Mouse (Mus musculus) ES-Bruce4 (cell line): Measurements from ENCODE around the gene Cyp24a1. TPM values are rescaled to one million over a fixed set of nuclear protein-coding genes. Genes with fewer than 3 reads are reported as not detected.

Experiments used
- H3K27ac ChIP-seq: 2 replicates; pipeline ENCODE4 v1.5.1; 2012; ENCODE audit warnings: low read length, inconsistent platforms; ENCODE audit not compliant: insufficient read depth
- H3K27me3 ChIP-seq: 2 replicates; pipeline ENCODE4 v1.6.1; 2012; ENCODE audit warnings: mild to moderate bottlenecking, low read length, inconsistent platforms; ENCODE audit not compliant: control insufficient read depth, poor library complexity, insufficient read depth, severe bottlenecking
- H3K36me3 ChIP-seq: 2 replicates; pipeline ENCODE4 v1.6.1; 2012; ENCODE audit warnings: inconsistent platforms, mild to moderate bottlenecking, low read length, moderate library complexity; ENCODE audit not compliant: control insufficient read depth, poor library complexity, insufficient read depth, severe bottlenecking
- H3K4me1 ChIP-seq: one replicate; pipeline ENCODE4 v1.8.1; 2011; ENCODE audit warnings: low read length; ENCODE audit not compliant: control insufficient read depth, insufficient read depth
- H3K4me3 ChIP-seq: 2 replicates; pipeline ENCODE4 v1.5.1; 2011; ENCODE audit warnings: low read depth, mild to moderate bottlenecking, low read length
- H3K9ac ChIP-seq: 2 replicates; pipeline ENCODE4 v1.6.1; 2012; ENCODE audit warnings: low read depth, mild to moderate bottlenecking, inconsistent platforms; ENCODE audit not compliant: poor library complexity, severe bottlenecking
- H3K9me3 ChIP-seq: replicated peaks from 2 replicates; pipeline ENCODE4 v1.6.1; 2012; ENCODE audit warnings: mild to moderate bottlenecking, low read length, inconsistent platforms; ENCODE audit not compliant: control insufficient read depth, poor library complexity, insufficient read depth, severe bottlenecking
- CTCF ChIP-seq: IDR thresholded peaks from one replicate; pipeline ENCODE4 v1.8.1; 2011; ENCODE audit warnings: low read depth, low read length
- EP300 ChIP-seq: IDR thresholded peaks from 2 replicates; pipeline ENCODE4 v1.6.1; 2011; ENCODE audit warnings: low read depth, low read length; ENCODE audit not compliant: insufficient read depth
- POLR2A ChIP-seq: IDR thresholded peaks from one replicate; pipeline ENCODE4 v1.8.1; 2011; ENCODE audit warnings: low read length; ENCODE audit not compliant: insufficient read depth
- polyA plus RNA-seq: library from polyadenylated mRNA; stranded (reverse); fragments of >200 nt; gene quantifications from 2 replicates; pipeline ENCODE4 v1.2.4, GENCODE M21; 2011; ENCODE audit warnings: low read depth; ENCODE audit not compliant: missing spikeins, insufficient read depth, insufficient read length

The Cyp24a1 gene
- polyA plus RNA-seq, 1 experiment = not detected

GRCm38 (mm10) chr2:170445861-170446260 lies 51.1 kb downstream of the Cyp24a1 start:
- TF ChIP-seq EP300 (no peak), POLR2A (no peak), CTCF (no peak)
- no peak overlapping the region for H3K9ac ChIP-seq
- no peaks in the 10 kb centered on the region for H3K4me1 ChIP-seq
- H3K4me3 ChIP-seq = no peak overlapping the region
- H3K27ac ChIP-seq = no peak overlapping the region
- no peaks in the 10 kb centered on the region for H3K27me3 ChIP-seq
- no peaks in the 10 kb centered on the region for H3K9me3 ChIP-seq
- no peaks in the 10 kb centered on the region for H3K36me3 ChIP-seq

- Histone ChIP-seq H3K9ac (no peak overlapping the region), H3K27ac (no peak overlapping the region), H3K9me3 (no peaks in the 10 kb centered on the region), H3K36me3 (no peaks in the 10 kb centered on the region), H3K27me3 (no peaks in the 10 kb centered on the region), H3K4me3 (no peak overlapping the region), H3K4me1 (no peaks in the 10 kb centered on the region)
- TF ChIP-seq POLR2A = no peak
- no peak for TF ChIP-seq CTCF
- no peak for TF ChIP-seq EP300
These were observed 54.4 kb downstream of the Cyp24a1 start for GRCm38 (mm10) chr2:170442535-170442934.

- H3K9ac ChIP-seq = no peak overlapping the region
- no peaks in the 10 kb centered on the region for H3K36me3 ChIP-seq
- H3K27me3 ChIP-seq = no peaks in the 10 kb centered on the region
- no peaks in the 10 kb centered on the region for H3K4me1 ChIP-seq
- H3K4me3 ChIP-seq = no peak overlapping the region
- no peak for TF ChIP-seq POLR2A
- TF ChIP-seq EP300 = no peak
- no peak for TF ChIP-seq CTCF
- H3K27ac ChIP-seq = no peak overlapping the region
- no peaks in the 10 kb centered on the region for H3K9me3 ChIP-seq
These were observed 58.2 kb downstream of the Cyp24a1 start for GRCm38 (mm10) chr2:170438782-170439181.

- Histone ChIP-seq H3K36me3 (no peaks in the 10 kb centered on the region), H3K27me3 (no peaks in the 10 kb centered on the region), H3K27ac (no peak overlapping the region), H3K4me1 (no peaks in the 10 kb centered on the region), H3K9me3 (no peaks in the 10 kb centered on the region), H3K4me3 (no peak overlapping the region), H3K9ac (no peak overlapping the region)
- TF ChIP-seq POLR2A (no peak), EP300 (no peak), CTCF (no peak)
These were observed 60.7 kb downstream of the Cyp24a1 start for GRCm38 (mm10) chr2:170436204-170436603.

Other genes with a start within 250 kb of the Cyp24a1 start
- 2.9 and 3.5 TPM in 2 replicates for gene Bcas1, start 69.3 kb downstream of the Cyp24a1 start, polyA plus RNA-seq
- 163 and 165 TPM in 2 replicates for gene Pfdn4, start 717 bp downstream of the Cyp24a1 start, polyA plus RNA-seq
- gene 4930470P17Rik, start 104.9 kb upstream of the Cyp24a1 start, polyA plus RNA-seq = not detected in 2 replicates
- 1.4 TPM in 2 replicates for gene Dok5, start 234.7 kb upstream of the Cyp24a1 start, polyA plus RNA-seq